Mouse (Mus musculus) ES-CJ7 (cell line): ENCODE measurements around the gene Ube4b.
A peak's percentile ranks its signal among the peaks of the same experiment; 100 is the strongest.
"Not testable (repeated sequence)": the region's sequence is repeated elsewhere in the genome, so short reads cannot be mapped to it uniquely, and the experiment has no call there.

ENCODE experiments used
- DNase-seq: peaks from one replicate; pipeline ENCODE4 v3.0.0; 2011; ENCODE audit warnings: low read depth, low spot score

Gene Ube4b

DNA sequence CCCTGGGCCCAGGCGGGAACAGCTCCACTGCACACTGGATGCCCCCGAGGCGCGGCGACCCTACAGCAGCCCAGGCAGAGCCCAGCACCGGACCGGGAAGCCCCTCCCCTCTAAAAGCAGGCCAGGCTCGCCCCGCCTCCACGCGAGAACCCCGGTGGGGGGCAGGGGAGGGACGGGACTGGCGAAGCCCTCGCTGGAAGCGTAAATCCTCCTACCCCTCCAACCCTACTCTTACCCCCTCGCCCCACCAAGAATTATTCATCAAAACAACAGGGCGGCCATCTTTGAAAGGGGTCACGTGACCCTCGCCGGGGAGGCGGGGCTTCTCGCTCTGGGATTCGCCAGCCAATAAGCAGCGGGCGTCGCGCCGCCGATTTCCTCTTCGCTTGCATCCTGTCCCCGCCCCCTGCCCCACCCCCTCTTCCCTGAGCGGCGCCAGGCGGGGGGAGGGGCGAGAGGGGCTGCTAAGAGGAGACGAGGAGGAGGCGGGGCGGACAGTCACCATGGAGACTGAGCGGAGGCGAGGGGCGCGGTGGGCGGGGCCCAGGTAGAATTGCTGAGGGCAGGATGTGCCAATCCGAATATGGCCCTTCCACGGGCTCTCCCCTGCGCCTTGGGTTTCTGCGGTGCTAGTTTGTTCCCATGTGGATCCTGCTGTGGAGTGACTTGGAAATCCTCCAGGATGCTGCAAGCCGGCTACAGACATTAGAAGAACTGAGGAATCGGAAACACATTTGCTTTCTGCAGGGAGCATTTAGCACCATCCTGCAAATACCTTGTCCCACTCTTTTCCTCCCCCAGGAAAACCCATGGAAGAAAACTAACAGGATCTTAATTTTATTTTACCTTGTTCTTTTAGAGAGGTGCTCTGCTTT is at the start of gene Ube4b:
Gene Ube4b (minus strand): TSS at position 425 of the 875 bp plus-strand sequence.
- DNase-seq = peak; percentile 99

GRCm38 (mm10) chr4:149475096-149475495 is 48.5 kb upstream of the Ube4b start:
- no peak for DNase-seq

- no peak for DNase-seq
Measured at GRCm38 (mm10) chr4:149469557-149469956, 43.0 kb upstream of the Ube4b start.

DNA sequence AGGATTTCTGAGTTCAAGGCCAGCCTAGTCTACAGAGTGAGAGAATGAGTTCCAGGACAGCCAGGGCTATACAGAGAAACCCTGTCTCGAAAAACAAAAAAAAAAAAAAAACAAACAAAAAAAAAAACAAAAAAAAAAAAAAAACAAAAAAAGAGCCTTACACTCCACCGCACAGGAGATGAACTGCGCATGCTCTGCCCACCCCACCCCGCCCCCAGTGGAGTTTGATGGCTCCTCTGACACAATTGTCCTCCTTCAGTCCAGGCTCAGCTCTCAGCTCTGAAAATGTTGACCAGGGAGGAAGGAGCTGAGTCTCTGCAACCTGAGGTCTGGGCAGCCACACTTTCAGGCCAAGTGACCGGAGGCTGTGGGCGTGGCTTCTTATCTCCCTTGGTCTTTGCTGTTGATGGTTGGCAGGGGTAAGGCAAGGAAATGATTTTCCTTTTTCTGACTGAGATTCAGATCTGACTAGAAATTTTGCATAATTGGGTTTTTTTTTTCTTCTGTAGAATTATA is 36.9 kb upstream of the Ube4b start:
- DNase-seq = peak; percentile 47

DNA sequence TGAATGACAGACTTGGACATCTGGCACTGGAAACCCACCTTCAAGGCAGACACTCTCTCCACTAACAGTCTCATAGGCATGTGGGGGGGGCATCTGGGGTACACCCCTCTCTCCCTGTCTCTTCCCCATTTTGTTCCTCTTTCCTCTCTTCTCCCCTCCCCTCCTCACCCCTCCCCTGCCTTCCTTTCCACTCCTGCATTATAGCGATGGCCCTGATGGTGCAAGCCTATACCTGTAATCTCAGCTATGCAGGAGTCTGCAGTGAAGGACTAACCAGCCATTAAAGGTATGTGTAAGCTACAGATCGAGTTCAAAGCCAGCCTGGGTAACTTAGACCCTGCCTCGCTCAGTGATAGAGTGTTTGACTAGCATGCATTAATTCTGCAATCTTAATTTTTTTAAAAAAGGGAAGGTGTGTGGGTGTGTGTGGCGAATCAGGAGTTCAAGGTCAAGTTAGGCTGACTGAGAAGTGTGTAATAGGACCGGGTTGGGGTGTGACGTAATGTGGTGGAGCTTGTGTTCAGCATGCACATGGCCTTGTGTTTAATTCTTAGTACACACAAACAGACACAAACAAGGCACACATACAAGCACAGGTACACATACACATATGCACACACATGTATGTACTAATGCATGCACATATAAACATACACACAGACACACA is 35.9 kb upstream of the Ube4b start:
- no peak for DNase-seq

- no peak for DNase-seq
Measured at GRCm38 (mm10) chr4:149461579-149462304, 35.2 kb upstream of the Ube4b start.

DNA sequence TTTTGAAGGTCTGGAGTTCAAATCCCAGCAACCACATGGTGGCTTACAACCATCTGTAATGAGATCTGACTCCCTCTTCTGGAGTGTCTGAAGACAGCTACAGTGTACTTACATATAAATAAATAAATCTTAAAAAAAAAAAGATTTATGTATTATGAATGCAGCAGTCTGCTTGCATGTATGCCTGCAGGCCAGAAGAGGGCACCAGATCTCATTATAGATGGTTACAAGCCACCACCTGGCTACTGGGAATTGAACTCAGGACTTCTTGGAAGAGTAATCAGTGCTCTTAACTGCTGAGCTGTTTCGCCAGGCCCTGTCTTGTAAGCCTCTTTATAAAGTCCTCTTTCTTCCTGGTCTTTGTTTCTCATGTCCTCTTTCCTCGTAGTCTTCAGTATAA is 33.9 kb upstream of the Ube4b start:
- not testable (repeated sequence) for DNase-seq

GRCm38 (mm10) chr4:149459425-149459824 is 32.9 kb upstream of the Ube4b start:
- no peak for DNase-seq

DNA sequence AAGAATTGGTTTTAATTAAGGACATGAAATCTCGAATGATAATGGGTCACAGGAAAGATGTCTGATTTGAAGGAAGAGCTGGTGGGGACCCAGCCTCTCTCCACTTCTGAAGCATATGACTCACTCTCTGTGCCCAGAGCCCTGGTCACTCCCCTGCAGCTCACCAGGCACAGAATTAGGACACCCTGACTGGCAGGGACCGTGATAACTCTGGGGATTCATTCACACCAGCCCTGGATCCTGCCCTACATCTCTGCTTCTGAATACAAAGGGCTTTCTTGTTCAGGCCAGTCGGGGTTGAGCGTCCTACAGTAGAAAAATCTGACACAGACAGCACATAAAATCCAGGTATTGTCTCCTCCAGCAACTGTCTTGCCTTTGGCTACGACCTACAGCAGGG is 32.0 kb upstream of the Ube4b start:
- DNase-seq = no peak

DNA sequence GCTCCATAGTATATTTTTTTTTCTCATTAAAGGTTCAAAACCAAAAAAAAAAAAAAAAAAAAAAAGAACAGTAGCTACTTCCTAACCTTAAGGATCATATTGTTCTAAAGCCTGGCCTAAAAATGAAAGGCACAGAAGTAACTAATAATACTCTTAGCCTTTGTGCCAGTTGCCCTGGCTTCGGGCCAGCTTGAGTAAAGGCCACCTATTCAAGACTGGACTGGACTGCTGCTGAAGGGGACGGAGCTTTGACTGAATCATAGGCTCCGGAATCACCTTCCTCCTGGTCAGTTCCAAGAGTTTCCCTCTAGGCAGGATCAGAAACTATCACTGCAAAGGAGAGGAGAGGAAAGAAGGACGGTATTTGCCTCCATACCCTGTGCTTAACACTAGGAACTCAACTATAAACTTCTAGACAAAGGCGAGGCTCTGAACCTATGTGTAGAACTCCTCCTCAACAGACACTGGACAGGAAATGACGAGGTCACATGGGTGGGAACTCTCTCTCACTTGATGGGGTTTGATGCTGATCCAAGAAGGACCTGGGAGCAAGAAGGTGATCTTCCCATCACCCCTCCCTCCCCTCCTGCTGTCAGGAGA is 31.4 kb upstream of the Ube4b start:
- DNase-seq = no peak

DNA sequence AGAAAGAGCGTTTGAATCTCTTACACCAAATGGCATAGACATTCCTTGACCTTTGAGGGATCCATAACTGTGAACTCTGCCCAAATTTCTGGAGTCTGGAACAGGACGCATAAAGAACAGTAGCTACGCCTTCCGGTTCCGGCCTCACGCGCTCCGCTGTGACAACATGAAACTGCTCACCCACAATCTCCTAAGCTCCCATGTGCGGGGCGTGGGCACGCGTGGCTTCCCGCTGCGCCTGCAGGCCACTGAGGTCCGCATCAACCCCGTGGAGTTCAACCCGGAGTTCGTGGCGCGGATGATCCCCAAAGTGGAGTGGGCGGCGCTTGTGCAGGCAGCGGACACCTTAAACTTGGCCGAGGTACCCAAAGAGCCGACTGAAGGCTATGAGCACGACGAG is 30.6 kb upstream of the Ube4b start:
- DNase-seq = not testable (repeated sequence)

DNA sequence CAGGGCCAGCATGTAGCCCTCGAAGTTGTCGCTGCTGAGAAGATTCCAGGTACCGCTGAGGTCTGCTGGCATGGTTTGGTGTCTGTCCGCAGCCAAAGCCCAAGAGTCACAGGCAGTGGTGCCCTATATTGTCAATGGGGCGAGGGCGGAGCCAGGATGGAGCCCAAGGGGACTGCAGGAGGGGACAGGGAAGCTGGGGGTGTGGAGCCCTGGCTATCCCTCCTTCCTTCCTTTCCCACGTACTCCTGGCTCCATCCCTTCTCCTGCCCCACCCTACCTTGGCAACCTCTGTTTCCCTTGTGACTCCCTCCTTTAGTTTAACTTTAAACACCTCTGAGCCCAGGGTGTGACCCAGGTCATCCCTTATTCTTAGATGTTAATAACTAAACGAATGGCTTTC is 28.3 kb upstream of the Ube4b start, which contains the start of gene Rbp7:
Gene Rbp7 (minus strand): TSS at position 100 of the 400 bp plus-strand sequence.
- DNase-seq = no peak

GRCm38 (mm10) chr4:149454263-149454662 is 27.7 kb upstream of the Ube4b start:
- no peak for DNase-seq

GRCm38 (mm10) chr4:149453656-149454055 is 27.1 kb upstream of the Ube4b start:
- DNase-seq = peak; percentile 82

GRCm38 (mm10) chr4:149450636-149451035 is 24.1 kb upstream of the Ube4b start:
- DNase-seq = peak; percentile 52

DNA sequence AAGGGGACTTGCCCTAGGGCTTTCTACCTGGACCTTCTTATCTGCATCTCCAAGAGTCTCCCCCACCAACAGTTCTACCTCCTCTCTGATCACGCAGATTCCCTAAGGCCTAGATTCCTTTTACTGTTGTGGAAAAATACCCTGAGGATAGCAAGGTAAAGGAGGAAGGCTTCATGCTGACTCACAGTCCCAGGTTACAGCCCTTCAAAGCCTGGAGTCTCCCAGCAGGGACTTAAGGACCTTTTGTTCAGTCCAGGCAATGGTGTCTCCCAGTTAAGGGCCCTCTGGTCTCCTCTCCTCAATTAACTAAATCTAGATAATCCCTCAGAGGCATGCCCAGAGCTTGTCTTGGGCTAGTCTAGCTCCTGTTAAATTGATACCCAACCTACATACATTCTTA is 19.8 kb upstream of the Ube4b start:
- peak; percentile 67 for DNase-seq

- DNase-seq = peak; percentile 84
Measured at GRCm38 (mm10) chr4:149445868-149446267, 19.3 kb upstream of the Ube4b start.

DNA sequence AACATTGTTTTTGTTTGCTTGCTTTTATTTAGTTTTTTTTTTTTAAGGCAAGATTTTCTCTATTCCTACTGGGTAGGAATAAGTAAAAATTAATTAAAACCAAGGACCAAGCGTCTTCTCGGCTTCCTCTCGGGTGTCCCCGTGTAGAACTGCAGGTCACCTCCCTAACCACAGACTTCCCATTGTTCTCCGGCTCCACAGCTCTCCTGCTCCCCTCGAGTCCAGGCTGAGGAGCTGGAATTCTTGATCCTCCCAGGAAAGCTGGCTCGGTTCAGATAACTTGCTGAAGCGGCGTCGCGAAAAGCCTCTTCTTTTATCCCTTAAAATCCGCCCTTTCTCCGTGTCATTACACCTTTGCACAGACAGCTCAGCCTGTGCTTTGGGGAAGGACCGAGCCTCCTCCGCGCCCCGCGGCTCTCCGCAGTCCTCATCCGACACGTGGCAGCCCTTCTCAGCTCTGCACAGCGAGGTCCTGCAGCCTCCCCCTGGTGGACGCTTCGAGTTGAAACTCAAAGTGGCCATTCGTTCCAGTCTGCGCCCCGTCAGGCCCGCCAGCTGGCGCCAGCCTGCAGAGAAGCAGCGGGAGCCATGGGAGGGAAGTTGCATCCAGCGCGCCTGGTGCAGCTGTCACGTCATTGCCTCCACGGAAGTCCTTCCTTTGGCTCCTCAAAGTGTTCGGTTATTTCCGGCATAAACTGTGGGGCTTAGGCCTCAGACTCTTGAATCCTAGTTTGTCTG is 18.6 kb upstream of the Ube4b start:
- DNase-seq = peak; percentile 92

DNA sequence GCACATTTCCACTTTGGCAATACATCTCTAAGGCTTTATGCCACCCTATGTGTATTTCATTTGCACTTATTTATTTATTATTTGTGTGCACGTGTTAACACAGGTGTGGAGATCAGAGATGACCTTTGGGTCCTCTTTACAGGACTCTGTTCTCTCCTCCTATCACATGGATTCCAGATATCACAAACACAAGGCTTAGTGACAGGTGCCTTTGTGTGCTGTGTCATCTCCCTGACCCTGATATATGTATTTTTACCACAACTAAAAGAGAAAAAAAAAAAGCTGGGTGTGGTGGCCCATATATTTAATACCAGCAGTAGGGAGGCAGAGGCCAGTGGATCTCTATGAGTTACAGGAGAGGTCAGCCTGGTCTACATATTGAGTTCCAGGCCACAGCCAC is 17.9 kb upstream of the Ube4b start:
- no peak for DNase-seq

DNA sequence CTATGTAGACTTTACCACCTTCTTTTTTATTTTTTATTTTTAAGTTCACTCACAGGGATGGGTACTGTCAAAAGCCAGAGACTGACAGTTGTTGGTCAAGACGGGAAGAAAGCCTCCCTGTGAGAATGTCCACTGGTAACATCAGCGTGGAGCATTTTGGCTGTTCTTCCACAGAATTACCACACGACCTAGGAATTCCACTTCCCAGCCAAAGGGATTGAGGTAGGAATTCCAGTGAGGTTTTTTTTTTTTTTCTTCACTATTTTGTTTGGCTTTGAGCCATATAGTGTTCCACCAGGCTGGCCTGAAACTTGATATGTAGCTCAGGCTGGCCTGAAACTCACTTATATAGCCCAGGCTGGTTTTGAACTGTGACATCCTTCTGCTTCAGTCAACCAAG is 15.9 kb upstream of the Ube4b start:
- no peak for DNase-seq

DNA sequence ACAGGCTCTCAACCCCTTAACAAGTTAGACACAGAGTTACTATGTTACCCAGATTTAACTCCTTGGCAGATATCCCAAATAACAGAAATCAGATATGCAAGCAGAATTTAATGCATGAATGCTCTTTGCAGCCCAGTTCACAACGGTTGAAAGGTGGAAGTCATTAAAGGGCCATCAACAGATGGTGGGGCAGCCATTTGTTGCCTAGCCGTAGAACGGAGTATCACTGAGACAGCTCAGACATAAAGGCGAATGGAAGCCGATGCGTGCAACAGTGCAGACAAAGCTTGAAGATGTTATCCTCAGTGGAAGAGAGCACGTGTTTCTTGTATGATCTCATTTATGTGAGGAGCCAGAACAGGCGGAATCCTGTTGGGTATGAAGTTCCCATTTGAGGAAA is 14.0 kb upstream of the Ube4b start:
- no peak for DNase-seq
